Mouse (Mus musculus): ENCODE results near the gene Rgs4. TPM values are rescaled to one million over a fixed set of nuclear protein-coding genes. Genes with fewer than 3 reads are reported as not detected.

The Rgs4 gene
- polyA plus RNA-seq, 3 experiments from 2014 or later = not detected

Other genes starting within 250 kb of the Rgs4 start
- 10 to 100 TPM in 1 of 3 experiments, 1 to 10 TPM in 2; 4.3 to 46.6 (median 4.6) TPM for gene Nuf2, start 216.2 kb downstream of the Rgs4 start, polyA plus RNA-seq (2017; shearing (Covaris generic))
- gene Rgs5, start 92.1 kb downstream of the Rgs4 start, polyA plus RNA-seq (2017; shearing (Covaris generic)) = under 1 TPM in 2 of 3 experiments, not detected in 1; 0.13 to 0.16 TPM
- gene Ccdc190, start 181.0 kb upstream of the Rgs4 start, polyA plus RNA-seq (2017; shearing (Covaris generic)) = not detected
- 10 to 100 TPM in 1 of 3 experiments, 1 to 10 TPM in 2; 7.9 to 11.0 (median 9.6) TPM for gene Hsd17b7, start 221.6 kb upstream of the Rgs4 start, polyA plus RNA-seq (2017; shearing (Covaris generic))

Measured in inflammation-experienced regulatory T-cells, adult 6 months (primary cell).